Comparison of ENCODE assay signal across 9 mouse cellular contexts in genomic region chr11:97149026-97149425, GRCm38 (mm10). TPM values are rescaled to one million over a fixed set of nuclear protein-coding genes. Genes with fewer than 3 reads are reported as not detected.
DNase-seq lines count a peak whose midpoint lies in the region; ATAC-seq and TF ChIP-seq lines count a peak whose summit lies in the region.
"Had no signal": no experiment of that assay in that cellular context is flagged by ENCODE, and none has a peak within 500 bp of the region (broad histone marks: within the 10 kb centered on the region; RNA-seq: fewer than 3 reads in every experiment).

No protein-coding gene starts in this region.

- peaks cover 11% of the 10 kb centered on the region; the same call in 1 of the 2 replicates for H3K4me1 ChIP-seq in kidney, postnatal 0 days (replicated peaks; ENCODE audit: insufficient read depth, low read length)
- peaks cover 50% of the 10 kb centered on the region for H3K4me1 ChIP-seq in embryonic facial prominence, embryonic 15.5 days
- H3K4me1 ChIP-seq in intestine, embryonic 15.5 days (replicated peaks) = peaks cover 40% of the 10 kb centered on the region
- H3K4me1 ChIP-seq in midbrain, embryonic 16.5 days (ENCODE audit: control insufficient read depth, insufficient read depth, low read length) = peaks cover 22% of the 10 kb centered on the region

- intact Hi-C loops in left cerebral cortex, postnatal 14 days (cut with DNase I) = no loop called here

- 30% methylated on average over 9 of the region's 9 CpGs for WGBS in kidney, postnatal 0 days
- WGBS in embryonic facial prominence, embryonic 15.5 days = 34% methylated on average over 9 of the region's 9 CpGs
- WGBS in intestine, embryonic 15.5 days = 37% methylated on average over 9 of the region's 9 CpGs
- WGBS in midbrain, embryonic 16.5 days = 30% methylated on average over 9 of the region's 9 CpGs

- H3K9me3 ChIP-seq in kidney, postnatal 0 days (replicated peaks; ENCODE audit: low read length) = no peaks in the 10 kb centered on the region
- no peaks in the 10 kb centered on the region for H3K9me3 ChIP-seq in embryonic facial prominence, embryonic 15.5 days (replicated peaks)
- H3K9me3 ChIP-seq in intestine, embryonic 15.5 days = no peaks in the 10 kb centered on the region
- H3K9me3 ChIP-seq in midbrain, embryonic 16.5 days (replicated peaks; ENCODE audit: control insufficient read depth, low read length, poor library complexity, severe bottlenecking) = no peaks in the 10 kb centered on the region

- H3K4me3 ChIP-seq in kidney, postnatal 0 days (replicated peaks; ENCODE audit: low read depth, low read length) = peak overlapping the region; percentile 70
- H3K4me3 ChIP-seq in embryonic facial prominence, embryonic 15.5 days (replicated peaks) = peak overlapping the region; percentile 77; the same call in 1 of the 2 replicates
- peak overlapping the region; percentile 72 for H3K4me3 ChIP-seq in intestine, embryonic 15.5 days (replicated peaks)
- no peak overlapping the region for H3K4me3 ChIP-seq in midbrain, embryonic 16.5 days (ENCODE audit: low read depth, low read length)

- DNase-seq in kidney, postnatal 0 days (ENCODE audit: low spot score) = no peak
- no peak for DNase-seq in kidney, postnatal 25 days
- no peak for DNase-seq in right cerebral cortex, postnatal 36 days (ENCODE audit: low spot score in 2 of 2)
- no peak for DNase-seq in left cerebral cortex, postnatal 14 days (ENCODE audit: low spot score in 2 of 2)
- DNase-seq in adrenal gland, postnatal 4 days (ENCODE audit: low spot score in 2 of 2) = no peak
- DNase-seq: kidney, adult 18-20 months had no signal

- H3K9ac ChIP-seq in kidney, postnatal 0 days (ENCODE audit: low read depth, low read length) = no peak overlapping the region
- no peak overlapping the region for H3K9ac ChIP-seq in embryonic facial prominence, embryonic 15.5 days
- 0 out of 2 replicates have a peak overlapping the region, but pooled peaks have one; percentile 2 for H3K9ac ChIP-seq in intestine, embryonic 15.5 days
- H3K9ac ChIP-seq in midbrain, embryonic 16.5 days (ENCODE audit: low read depth, low read length) = no peak overlapping the region

- no peak for TF ChIP-seq CTCF in kidney, postnatal 0 days (IDR thresholded peaks at IDR 0.05; ENCODE audit: low read depth)

- no peak for ATAC-seq in kidney, postnatal 0 days (replicated peaks; ENCODE audit: low FRiP score, low read depth)
- no peak for ATAC-seq in embryonic facial prominence, embryonic 15.5 days (ENCODE audit: insufficient number of reproducible peaks, low FRiP score, low TSS enrichment, low read depth)
- ATAC-seq in intestine, embryonic 15.5 days = no peak
- no peak for ATAC-seq in midbrain, embryonic 16.5 days

- H3K36me3 ChIP-seq in kidney, postnatal 0 days (ENCODE audit: insufficient read depth, low read length) = peaks cover 3% of the 10 kb centered on the region; the same call in 1 of the 2 replicates
- peaks cover 34% of the 10 kb centered on the region for H3K36me3 ChIP-seq in embryonic facial prominence, embryonic 15.5 days
- H3K36me3 ChIP-seq in intestine, embryonic 15.5 days = no peaks in the 10 kb centered on the region; the same call in 1 of the 2 replicates
- peaks cover 2% of the 10 kb centered on the region; the same call in 1 of the 2 replicates for H3K36me3 ChIP-seq in midbrain, embryonic 16.5 days (ENCODE audit: control insufficient read depth, insufficient read depth, low read length)

- H3K27ac ChIP-seq in kidney, postnatal 0 days = peak overlapping the region; percentile 72; the same call in 1 of the 2 replicates
- H3K27ac ChIP-seq in embryonic facial prominence, embryonic 15.5 days (replicated peaks) = no peak overlapping the region
- H3K27ac ChIP-seq in intestine, embryonic 15.5 days = peak overlapping the region; percentile 81; the same call in 1 of the 2 replicates
- H3K27ac ChIP-seq in midbrain, embryonic 16.5 days (ENCODE audit: low read length) = no peak overlapping the region

- H3K4me2 ChIP-seq in kidney, postnatal 0 days (ENCODE audit: low read length) = peak overlapping the region; percentile 97
- peak overlapping the region; percentile 87 for H3K4me2 ChIP-seq in embryonic facial prominence, embryonic 15.5 days (replicated peaks)
- peak overlapping the region; percentile 96 for H3K4me2 ChIP-seq in intestine, embryonic 15.5 days (replicated peaks)
- peak overlapping the region; percentile 70; the same call in 1 of the 2 replicates for H3K4me2 ChIP-seq in midbrain, embryonic 16.5 days (ENCODE audit: low read length)

- no peaks in the 10 kb centered on the region for H3K27me3 ChIP-seq in kidney, postnatal 0 days (ENCODE audit: insufficient read depth, low read length)
- H3K27me3 ChIP-seq in embryonic facial prominence, embryonic 15.5 days = no peaks in the 10 kb centered on the region
- 0 out of 2 replicates have a peak, but pooled peaks cover 6% of the 10 kb centered on the region for H3K27me3 ChIP-seq in intestine, embryonic 15.5 days (replicated peaks)
- H3K27me3 ChIP-seq in midbrain, embryonic 16.5 days (ENCODE audit: control insufficient read depth, insufficient read depth, low read depth, low read length) = no peaks in the 10 kb centered on the region

RNA-seq across cellular contexts. Expression of gene Tbkbp1, which starts 2.3 kb away (rescaled TPM):
- 4.6 and 5.5 TPM in 2 replicates for polyA plus RNA-seq in kidney, postnatal 0 days (2015; fragmentation: Nextera tagmentation; extraction: Ambion mirVana)
- polyA plus RNA-seq in embryonic facial prominence, embryonic 15.5 days (2015; fragmentation: Nextera tagmentation; extraction: Ambion mirVana) = 8.9 and 9.5 TPM in 2 replicates
- polyA plus RNA-seq in intestine, embryonic 15.5 days (2015; fragmentation: Nextera tagmentation; extraction: Ambion mirVana) = 3.8 and 4.2 TPM in 2 replicates
- 7.7 and 8.2 TPM in 2 replicates for polyA plus RNA-seq in midbrain, embryonic 16.5 days (2015; fragmentation: Nextera tagmentation; extraction: Ambion mirVana)
- total RNA-seq in left cerebral cortex, postnatal 14 days (2021) = 10 to 100 TPM; 46.4 to 49.4 TPM
- total RNA-seq in adrenal gland, postnatal 4 days (2021) = 10 to 100 TPM; 19.1 to 21.0 TPM

RNA-seq across cellular contexts. Expression of gene Tbx21, which starts 33.9 kb away (rescaled TPM):
- polyA plus RNA-seq in kidney, postnatal 0 days (2015; fragmentation: Nextera tagmentation; extraction: Ambion mirVana) = 0.15 TPM in 1 of 2 replicates, not detected in the other
- polyA plus RNA-seq in embryonic facial prominence, embryonic 15.5 days (2015; fragmentation: Nextera tagmentation; extraction: Ambion mirVana) = 0.07 and 0.15 TPM in 2 replicates
- polyA plus RNA-seq in intestine, embryonic 15.5 days (2015; fragmentation: Nextera tagmentation; extraction: Ambion mirVana) = 0.24 and 0.25 TPM in 2 replicates
- polyA plus RNA-seq in midbrain, embryonic 16.5 days (2015; fragmentation: Nextera tagmentation; extraction: Ambion mirVana) = 0.16 TPM in 2 replicates
- total RNA-seq in left cerebral cortex, postnatal 14 days (2021) = under 1 TPM in 1 of 2 experiments, not detected in 1; 0.13 TPM
- total RNA-seq in adrenal gland, postnatal 4 days (2021) = under 1 TPM; 0.45 to 0.62 TPM

RNA-seq across cellular contexts. Expression of gene Kpnb1, which starts 38.7 kb away (rescaled TPM):
- polyA plus RNA-seq in kidney, postnatal 0 days (2015; fragmentation: Nextera tagmentation; extraction: Ambion mirVana) = 34.0 and 35.8 TPM in 2 replicates
- 43.8 and 49.9 TPM in 2 replicates for polyA plus RNA-seq in embryonic facial prominence, embryonic 15.5 days (2015; fragmentation: Nextera tagmentation; extraction: Ambion mirVana)
- 49.2 and 49.4 TPM in 2 replicates for polyA plus RNA-seq in intestine, embryonic 15.5 days (2015; fragmentation: Nextera tagmentation; extraction: Ambion mirVana)
- 28.5 and 32.9 TPM in 2 replicates for polyA plus RNA-seq in midbrain, embryonic 16.5 days (2015; fragmentation: Nextera tagmentation; extraction: Ambion mirVana)
- total RNA-seq in left cerebral cortex, postnatal 14 days (2021) = 100 to 1,000 TPM; 111 to 113 TPM
- 100 to 1,000 TPM; 126 to 146 TPM for total RNA-seq in adrenal gland, postnatal 4 days (2021)

Comparison
In these comparisons a context has a peak if more than half of its experiments do, and no peak if none do; other contexts are left out.
1. H3K27ac ChIP-seq: peak in kidney, postnatal 0 days (single experiment) and intestine, embryonic 15.5 days (single experiment); none in embryonic facial prominence, embryonic 15.5 days (single experiment) and midbrain, embryonic 16.5 days (single experiment).
2. Peak in every context shown above with its lines, with median percentiles within 50 percentile points of each other: H3K4me2 ChIP-seq.